Mouse (Mus musculus) T-helper 17 cell (primary cell): ENCODE data around the gene Cybc1.

Experiments
- in situ Hi-C, 2 experiments: fragments of 300-600 bp; cut with MboI, MseI; formaldehyde crosslinking; loops; 1 replicate in 1 of 2; 2 replicates in 1 of 2; pipeline ENCODE4 v1.15.1; 2025; ENCODE audit warnings: high pct_unique_total_duplicates in 2 of 2

Cybc1 gene

DNA sequence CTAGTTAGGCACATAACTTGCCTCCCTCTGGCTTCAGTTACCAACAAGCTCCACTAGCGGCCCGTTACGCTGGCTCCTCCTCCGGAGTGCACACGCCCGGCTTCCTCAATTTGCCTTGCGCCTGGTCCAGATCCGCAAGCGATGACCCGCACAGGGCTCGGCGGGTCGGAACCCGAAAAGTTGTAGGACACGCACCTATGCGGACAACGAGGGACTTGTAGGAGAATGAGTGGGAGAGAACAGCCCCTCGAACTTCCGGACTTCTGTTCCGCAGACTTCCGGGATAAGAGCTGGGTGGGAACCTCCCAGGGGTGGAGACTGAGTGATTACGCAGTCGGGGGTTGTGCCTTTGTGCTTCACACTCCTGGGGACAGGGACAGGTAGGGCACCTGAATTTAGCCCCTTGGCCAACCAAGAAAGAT lies at the start of gene Cybc1:
Gene Cybc1 (minus strand): TSS at position 305 of the 422 bp plus-strand sequence.
- in situ Hi-C loops: loop anchor here in 1 of 2 experiments (10.0 kb wide), 1 partner anchor 1134 kb away; the partner anchor contains the start of genes Ndufaf8 and Tepsin

DNA sequence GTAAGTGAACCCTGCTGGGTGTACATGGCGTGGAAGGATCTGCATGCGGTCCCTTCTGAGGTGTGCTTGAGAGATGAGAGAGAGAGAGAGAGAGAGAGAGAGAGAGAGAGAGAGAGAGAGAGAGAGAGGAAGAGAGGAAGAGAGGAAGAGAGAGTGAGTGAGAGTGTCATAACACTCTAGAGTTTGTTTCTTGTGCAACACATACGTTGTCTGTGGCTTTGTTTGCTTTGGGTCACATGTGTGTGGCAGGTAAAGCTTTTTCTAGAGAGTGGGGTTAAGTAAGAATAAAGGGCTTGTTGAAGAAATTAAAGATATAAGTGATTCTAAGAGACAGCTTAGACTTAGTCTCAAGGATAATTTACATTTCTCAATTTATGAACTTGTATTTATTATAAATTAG lies 48.9 kb upstream of the Cybc1 start:
- in situ Hi-C loops: no loop called here

DNA sequence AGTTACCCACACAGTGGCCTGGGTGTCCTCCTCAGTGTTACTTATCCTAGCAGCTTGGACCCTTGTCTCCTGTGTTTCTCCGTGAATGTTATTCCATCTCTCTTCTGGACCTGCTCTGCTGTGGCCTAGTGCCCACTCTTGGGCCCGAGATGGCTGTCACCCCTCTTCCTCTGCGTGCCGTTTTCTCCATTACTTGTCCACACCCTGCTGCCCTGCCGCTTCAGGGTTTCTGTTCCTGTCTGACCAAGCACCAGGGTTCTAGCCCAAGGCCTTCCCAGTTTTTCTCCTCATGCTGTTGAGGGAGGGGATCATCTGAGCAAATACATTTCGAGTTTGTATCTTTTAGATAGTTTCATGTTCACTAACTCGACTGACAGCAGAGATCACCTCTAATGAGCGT lies 48.4 kb upstream of the Cybc1 start:
- in situ Hi-C loops: no loop called here

DNA sequence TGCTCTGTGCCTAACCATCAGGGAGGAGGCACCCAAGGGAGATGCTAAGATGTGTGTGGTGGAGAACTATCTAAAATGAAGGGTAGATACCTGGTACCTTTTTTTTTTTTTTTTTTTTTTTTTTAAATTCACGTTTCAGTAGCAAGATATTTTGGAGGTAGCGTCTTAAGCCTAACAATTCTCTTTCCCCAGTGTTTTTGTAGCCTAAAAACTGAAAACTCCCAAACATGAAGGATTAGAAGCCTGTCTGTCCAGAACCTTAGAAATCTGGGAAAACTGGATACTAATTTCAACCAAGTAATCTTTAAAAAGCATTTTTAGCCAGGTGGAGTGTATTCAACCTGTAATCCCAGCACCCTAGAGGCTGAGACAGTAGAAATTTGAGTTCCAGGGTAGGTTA lies 32.0 kb upstream of the Cybc1 start:
- in situ Hi-C loops: no loop called here

DNA sequence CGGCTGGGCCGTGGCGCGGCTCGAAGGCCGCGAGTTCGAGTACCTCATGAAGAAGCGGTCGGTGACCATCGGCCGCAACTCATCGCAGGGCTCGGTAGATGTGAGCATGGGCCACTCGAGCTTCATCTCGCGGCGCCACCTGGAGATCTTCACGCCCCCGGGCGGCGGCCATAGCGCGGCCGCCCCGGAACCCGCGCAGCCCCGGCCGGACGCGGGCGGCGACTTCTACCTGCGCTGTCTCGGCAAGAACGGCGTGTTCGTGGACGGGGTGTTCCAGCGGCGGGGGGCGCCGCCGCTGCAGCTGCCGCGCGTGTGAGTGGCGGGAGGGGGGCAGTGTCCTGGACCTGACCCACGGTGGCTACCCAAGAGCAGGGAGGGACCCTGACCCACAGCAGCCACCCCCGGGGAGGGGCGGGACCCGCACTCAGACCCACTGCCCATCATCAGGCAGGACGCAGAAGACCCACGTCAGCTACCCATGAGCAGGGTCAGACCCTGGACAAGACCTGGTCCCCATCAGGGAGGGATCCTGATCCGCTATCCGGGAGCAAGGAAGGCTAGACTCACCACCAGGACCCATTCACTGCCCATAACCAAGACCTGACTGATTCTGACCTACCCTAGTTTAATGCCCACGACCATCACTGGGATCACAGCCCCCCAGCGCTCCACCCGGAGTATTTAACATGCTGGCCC lies 31.2 kb upstream of the Cybc1 start:
- in situ Hi-C loops: no loop called here

DNA sequence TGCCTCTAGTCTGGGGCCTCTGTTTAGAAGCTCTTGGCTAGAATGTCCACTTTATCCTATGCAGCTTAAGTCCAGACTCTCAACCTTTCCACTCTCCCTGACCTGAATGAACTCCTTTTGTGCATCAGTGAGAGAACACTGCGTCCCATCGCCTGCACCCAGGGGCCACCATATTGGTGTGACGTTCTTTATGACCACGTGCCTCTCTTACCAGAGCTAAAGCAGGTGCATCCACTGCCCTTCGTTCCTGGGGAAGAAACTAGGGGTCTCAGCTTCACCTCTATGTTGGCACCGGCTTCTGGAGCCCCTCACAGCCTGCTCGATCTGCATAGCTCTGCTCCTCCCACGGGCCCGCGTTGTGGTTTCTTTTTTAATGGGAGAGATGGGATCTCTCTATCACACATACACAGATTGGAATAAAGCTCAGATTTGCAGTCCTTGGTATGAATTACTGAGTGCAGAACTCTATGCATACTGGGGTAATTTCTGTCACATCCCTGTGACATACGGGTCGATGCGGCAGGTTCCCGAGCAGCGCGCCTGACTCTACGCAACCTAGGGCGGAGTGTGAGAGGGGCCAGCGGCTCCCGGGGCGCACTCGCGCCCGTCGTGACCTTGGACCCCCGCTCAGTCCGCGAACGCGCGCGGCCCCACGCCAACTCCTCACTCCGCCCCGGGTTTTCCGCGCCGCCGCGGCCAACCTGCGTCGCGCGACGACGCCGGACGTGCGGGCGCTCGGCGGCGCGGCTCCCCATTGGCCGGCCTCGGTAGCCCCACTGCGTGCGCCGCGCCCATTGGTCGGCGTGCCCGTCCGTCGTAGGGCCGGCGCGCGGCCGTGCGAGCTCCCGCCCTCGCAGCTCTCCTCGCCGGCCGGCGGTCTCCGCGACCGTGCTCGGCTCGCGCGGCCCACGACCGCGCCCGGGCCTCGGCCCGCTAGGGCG lies 30.3 kb upstream of the Cybc1 start, which contains the start of gene Foxk2:
Gene Foxk2 (plus strand): TSS at position 831 of the 941 bp plus-strand sequence.
- in situ Hi-C loops: no loop called here

DNA sequence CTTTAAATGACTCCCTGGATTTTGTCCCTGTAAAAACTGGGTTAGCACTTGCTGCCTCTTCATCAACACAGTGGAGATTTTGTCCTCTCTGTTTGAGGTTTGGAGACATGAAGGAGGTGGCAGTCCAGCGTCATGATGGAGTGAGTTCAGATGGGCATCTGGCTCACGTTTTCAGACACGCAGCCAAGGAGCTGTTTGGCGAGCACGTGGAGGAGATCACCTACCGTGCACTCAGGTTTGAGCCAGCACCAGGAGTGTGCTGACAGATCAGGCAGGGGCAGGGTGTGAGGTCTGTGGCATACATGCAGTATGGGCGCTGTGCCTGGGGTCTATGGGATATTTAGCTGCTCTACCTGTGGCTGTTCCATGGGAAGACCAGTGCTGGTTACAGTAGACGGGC lies 21.1 kb upstream of the Cybc1 start:
- in situ Hi-C loops: no loop called here

DNA sequence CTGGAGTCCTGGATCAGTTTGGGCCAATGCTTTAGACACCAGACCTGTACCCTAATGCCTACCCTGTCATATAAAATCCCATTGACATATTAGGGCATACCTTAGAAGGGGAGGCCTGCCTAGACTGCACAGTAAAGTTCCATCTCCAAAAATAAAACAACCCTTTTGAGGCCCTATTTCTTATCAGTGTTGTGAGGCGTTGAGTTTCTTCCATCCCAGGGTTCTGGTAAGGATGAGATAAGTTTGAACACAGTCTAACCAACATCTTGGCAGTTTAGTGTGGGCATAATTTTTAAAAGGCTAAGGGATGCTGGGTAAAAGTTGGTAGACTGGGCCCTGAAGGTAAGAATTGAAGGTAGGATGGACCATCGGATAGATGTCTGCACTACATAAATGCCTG lies 10.5 kb upstream of the Cybc1 start:
- in situ Hi-C loops: no loop called here

DNA sequence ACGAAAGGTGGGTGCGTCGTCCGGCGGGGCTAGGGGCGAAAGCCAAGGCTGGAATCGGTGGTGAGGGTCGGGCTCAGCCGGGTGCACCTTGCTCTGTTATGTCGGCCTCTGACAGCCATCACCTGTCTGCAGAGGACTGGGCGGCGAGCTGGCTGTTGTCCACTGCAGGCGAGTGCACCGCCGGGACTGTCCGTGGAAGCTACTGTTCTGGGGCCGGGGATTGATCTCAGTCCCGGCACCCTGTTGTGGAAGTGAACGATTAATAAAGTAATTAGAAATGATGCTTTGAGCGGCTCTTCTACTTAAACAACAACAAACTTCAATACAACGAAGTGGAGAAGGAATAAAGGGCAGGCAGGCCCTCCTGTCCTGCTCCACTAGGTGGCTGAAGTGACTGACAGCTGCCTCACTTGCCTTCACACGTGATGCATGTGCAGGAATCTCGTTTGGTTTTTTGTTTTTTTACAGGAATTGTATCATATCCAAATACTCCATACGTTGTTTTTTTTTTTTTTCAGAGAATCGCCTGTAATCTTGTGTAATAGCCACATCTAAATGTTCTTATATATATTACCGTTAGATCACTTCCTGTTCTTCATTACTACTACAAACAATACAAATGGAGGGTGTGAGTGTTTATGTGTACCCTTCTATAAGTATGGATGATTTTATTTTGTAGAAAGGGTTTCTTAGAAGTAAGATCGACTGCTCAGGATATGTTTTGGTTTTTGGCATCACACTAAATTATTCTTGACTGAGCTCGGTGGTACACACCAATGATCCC lies 8.4 kb upstream of the Cybc1 start:
- in situ Hi-C loops: no loop called here

DNA sequence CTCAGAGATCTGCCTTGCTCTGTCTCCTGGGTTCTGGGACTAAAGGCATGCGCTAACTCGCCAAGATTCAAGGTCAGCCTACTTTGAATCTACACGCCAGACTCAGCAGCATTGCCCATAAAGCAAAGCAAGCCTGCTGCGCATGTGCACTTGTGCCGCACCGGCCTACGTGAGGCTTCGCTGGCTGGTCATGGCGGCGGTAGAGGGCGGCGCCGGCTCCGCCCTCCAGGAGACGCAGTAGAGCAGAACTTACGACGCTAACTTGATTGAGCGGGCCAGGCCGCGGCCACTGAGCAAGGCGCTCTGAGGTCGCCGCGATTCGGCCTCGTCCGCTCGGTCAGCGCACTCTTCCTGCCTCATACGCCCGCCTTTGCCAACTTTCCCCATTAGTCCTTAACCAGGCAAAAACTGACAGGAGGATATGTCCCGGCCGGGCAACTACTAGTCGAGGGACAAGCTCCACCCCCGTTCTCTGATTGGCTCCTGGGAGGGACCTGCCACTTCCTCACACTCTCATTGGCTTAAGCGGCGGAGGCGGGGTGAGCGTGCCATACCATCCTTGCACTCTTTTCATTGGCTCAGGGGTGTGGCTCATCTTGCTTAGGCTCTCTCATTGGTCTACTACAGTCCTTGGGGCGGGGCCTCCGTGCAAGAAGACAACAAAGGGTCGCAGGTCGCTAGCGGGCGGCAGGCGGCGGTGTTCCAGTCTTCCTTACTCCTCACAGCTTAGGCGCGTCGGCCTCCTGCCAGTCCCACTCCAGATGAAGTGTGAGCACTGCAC lies 7.6 kb upstream of the Cybc1 start, which contains the start of gene Narf:
Gene Narf (plus strand): TSS at position 690 of the 781 bp plus-strand sequence.
- in situ Hi-C loops: no loop called here

DNA sequence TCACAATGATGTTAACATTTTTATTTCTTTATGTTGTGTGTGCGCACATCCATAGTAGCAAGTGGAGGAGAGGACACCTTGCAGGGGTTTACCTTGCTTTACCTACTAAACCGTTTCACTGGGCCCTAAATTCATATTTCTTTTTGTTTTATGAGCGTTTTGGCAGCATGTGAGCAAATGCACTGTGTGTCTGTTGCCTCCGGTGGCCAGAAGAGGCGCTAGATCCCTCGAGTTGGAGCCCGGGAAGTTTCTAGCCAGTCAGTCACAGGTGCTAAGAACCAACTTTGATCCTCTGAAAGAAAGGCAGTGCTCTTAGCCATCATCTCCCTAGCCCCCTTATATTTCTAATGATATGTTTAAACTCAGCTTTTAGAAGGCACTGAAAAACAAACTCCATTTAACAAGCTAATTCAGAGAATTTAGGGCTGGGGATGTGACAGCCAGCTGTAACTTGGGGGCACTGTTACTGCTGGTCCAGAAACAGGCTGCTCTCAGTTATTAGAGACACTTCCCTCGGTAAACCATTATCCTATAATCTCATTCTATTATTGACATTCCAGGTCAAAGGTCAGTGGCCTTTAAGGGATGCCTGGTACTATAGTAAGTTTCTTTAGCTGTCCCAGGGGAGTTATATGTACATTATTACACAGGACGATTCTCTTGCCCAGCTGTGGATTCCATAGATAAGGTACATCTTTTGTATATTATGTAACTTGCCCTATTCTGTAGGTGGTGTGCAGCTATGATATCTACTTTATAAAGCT lies 6.5 kb upstream of the Cybc1 start:
- in situ Hi-C loops: no loop called here

DNA sequence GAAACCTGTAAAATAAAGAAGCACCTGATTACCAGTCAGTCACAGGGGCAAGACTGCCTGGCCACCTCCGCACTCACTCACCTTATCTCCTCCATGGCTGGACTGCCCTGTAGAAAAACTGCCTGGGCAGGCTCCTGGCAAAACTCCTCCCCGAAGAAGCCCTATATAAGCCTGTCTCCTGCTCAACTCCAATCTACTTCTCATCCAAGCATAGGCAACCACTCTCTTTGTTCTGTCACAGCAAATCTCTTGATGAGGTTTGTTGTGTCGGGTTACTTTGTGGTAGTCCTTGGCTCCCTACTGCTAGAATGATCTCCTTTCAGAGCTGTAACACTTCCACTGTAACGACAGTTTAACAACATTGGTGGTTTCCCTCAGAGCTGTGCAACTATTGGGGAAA lies 3.6 kb upstream of the Cybc1 start:
- in situ Hi-C loops: no loop called here

DNA sequence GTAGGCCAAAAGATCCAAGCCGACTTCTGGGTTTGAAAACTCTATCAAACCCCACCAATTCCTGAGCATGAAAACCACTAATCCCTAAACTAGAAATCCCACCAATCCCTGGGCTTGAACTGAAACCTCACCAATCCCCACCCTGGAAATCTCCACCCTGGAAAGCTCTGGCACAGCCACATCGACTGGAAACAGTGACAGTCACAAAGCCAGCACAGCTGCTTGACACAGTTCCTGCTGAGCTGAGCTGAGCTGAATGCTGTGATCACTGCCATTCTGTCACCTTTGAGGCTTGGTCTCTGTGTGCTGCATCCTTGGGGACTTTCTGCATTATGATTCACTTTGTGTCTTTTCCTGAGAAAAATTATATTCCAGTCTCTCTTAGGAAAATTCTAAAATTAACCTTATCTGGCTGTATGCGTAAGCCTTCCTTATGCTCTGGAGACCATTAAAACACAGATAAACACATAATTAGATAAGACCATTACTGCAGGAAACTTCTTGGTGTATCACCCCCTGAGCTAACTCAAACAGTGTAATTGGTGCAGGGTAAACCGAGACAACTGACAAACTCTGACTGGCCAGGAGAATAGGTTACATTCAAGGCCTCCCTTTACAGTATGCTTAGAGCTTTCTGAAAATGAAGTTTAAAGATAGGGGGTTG lies 2.6 kb upstream of the Cybc1 start:
- in situ Hi-C loops: no loop called here

DNA sequence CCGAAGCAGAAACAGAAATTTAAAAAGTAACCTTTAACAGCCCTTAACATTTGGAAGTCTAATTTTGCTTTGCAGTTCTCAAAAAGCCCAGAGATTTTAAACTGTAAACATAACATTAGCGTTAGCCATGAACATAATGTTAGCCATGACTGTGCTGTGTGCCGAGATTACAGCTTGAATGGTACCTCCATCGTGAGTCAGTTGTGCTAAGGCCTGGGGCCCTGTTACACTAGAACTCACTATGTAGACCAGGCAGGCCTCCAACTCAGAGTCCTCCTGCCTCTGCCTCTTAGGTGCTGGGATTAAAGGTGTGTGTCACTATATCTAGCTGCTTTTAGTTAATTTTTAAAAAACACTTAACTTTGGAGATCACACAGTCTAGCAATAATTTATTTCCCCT lies 2.1 kb upstream of the Cybc1 start:
- in situ Hi-C loops: no loop called here

DNA sequence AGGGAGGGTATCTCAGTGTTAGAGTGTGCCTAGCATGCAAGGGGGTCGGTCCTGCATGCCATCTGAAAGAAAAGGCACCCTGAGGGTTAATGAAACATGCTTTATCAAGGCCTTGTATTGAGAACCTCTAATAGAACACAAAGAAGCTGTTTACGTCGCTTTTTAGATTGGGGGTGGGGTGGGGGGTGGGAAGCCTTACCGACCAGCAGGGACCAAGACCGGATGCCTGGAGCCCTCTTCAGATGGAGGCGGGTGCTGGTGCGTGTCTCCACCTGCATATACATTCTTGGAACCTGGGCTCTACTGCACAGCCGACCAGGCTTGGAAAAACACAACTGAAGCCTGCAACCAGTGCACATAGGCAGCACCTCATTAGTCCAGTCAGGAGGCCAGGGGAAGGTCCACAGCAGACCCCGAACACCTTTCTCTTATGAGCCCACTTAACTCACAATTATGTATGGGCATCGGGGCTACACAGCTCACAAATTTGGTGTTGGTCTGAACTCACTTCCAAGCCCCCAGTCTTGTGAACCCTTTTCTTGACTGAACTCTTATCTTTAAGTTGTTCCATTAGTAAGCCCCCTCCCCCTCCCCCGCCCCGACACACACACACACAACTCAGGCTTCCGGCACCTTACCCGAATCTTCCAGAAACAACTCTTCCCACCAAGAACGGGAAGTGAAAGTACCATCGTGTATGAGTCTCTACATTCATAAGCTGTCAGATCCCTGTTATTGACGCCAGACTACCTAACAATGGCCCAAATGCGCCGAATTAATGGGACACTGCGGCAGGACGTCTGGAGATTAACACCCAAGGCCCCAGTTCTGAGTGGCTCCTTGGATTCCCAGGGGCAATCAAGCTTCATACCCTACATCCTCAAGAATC lies 749 bp downstream of the Cybc1 start:
- in situ Hi-C loops: loop anchor here in 1 of 2 experiments (10.0 kb wide), 1 partner anchor 1134 kb away; the partner anchor contains the start of genes Ndufaf8 and Tepsin

DNA sequence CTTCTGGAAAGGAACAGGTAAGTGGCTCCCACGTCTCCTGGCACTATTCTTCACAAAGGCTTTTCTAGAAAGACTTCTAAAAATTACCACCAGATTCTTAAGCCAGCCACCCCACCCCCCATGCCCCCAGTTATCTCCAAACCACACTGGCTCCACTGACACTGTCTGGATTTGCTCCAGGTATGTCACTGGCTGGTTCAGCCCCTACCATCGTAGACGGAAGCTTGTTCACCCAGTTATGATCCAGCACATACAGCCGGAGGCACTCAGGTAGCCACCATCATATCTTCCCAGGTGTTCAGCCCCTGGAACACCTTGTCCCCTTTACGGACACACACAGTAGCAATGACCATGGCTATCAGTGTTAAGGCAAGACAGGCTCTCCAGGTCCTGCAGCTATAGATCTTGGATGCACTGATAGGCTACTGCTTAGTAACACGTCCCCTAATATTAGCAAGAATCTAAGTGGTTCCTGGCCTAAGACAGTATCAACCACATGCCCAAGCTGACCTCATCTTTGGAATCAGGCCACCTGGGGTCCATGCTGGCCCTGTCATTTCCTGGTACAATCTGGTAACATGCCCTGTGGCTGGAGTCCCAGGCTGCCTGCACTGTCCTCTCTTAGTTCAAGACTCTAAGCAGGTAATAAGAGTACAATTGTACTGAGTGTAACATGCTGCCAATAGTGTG lies 7.7 kb downstream of the Cybc1 start:
- in situ Hi-C loops: loop anchor here in 1 of 2 experiments (10.0 kb wide), 1 partner anchor 1127 kb away; the partner anchor contains the start of genes Ndufaf8 and Tepsin

DNA sequence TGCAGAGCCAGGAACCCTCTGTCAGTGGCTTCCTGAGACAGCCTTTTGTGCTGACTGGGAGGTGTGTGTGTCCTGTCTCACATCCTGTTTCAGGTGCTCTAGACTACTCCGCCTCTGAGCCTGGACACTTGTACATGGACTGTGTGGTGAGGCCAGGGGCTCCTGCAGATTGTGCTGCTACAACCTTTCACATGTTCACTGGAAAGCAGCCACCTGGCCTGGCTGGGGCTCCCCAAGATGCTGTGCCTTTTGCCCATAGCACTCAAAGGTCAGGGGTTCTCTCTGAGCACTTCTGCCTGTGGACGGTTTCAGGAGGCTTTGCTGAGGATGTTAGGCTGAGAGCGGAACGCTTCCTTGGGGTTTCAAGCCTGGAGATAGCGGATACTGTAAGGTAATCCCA lies 8.4 kb downstream of the Cybc1 start:
- in situ Hi-C loops: loop anchor here in 1 of 2 experiments (10.0 kb wide), 1 partner anchor 1126 kb away; the partner anchor contains the start of genes Ndufaf8 and Tepsin
